Mouse (Mus musculus) cerebellum, adult 18-20 months (tissue): ENCODE results near the gene Hfe2.

Experiments used
- DNase-seq, 2 experiments: peaks; one replicate each; pipeline ENCODE4 v3.0.0; 2021

Gene Hfe2

DNA sequence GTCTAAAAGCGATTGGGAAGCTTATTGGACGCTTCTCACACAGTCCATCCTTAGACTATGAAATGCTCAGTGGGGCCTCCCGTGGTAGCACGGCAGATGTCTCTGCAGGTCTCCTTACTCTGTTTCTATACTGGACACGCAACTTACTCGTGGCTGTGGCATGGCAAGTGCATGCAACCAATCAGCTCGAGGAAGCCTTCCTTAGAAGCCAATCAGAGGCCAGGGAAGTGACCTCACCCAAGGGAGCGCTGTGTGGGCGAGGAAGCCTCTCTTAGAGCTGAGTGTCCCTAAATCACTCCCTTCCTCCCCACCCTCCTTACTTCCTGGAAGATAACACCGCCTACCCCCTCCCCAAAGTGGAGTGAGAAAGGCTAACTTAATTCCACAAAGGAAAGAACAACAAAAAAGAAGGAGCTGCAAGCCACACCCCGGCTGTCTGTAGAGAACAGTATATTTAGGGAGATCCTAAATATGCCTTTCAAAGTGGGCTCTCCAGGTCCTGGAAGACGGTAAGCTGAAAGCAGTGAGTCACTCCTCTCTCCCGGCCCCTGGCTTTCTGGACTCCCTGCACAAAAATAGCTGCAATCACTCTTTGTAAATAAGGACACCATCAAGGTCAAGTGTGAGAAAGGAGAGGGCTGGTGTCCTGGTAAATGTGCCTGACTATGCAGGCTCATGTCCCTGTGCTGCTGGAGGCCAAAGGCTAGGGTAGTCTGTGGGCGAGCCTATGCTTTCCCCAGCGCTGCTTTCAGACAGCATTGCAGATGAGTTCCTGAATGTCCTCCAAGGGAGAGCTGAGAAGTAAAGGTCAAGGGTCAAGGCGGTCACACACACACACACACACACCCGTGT, 51.9 kb downstream of the Hfe2 start, which contains the start of gene Gm16253:
TSS of gene Gm16253 (plus strand) at position 295 of the 852 bp plus-strand sequence.
- peak; percentile 73 to 85 for DNase-seq

DNA sequence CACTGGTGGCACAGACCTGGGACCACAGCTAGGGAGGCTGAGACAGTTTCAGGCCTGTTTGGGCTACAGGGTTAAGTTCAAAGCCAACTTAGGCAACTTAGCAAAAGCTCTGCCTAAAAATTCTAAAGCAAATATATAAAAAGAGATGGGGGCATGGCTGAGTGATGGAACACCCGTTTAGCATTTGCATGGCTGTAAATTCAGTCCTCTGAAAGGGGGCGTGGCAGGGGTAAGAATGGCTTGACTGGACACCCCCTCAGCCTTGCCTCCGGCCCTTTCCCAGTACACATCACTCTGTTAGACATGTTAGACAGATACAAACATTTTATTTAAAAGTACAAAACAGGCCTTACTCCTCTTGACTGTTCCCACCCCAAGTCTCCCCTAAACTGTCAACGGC, 52.6 kb downstream of the Hfe2 start:
- no peak for DNase-seq
